Mouse (Mus musculus): ENCODE data around the gene Arhgef16.
A peak's percentile ranks its signal among the peaks of the same experiment; 100 is the strongest.

The Arhgef16 gene

DNA sequence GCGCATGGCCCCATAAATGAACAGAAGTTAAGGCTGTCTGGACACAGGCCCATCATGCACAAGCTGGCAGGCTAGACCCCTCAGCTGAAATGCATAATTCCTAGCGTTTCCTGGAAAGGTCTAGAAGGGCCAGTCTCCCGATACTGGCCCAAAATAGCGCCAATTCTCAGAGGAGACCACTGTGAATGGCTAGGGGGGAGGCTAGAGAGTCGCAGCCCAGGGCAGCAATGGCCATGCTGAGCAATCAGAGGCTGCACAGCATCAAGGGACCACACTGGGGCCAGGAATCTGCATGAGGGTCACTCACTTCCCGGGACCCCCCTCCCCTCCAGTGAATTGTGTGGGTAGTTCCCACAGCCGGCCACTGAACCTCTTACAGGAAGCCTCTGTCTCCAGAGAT lies 17.8 kb downstream of the Arhgef16 start:
- DNase-seq, result peak; percentile 94

DNA sequence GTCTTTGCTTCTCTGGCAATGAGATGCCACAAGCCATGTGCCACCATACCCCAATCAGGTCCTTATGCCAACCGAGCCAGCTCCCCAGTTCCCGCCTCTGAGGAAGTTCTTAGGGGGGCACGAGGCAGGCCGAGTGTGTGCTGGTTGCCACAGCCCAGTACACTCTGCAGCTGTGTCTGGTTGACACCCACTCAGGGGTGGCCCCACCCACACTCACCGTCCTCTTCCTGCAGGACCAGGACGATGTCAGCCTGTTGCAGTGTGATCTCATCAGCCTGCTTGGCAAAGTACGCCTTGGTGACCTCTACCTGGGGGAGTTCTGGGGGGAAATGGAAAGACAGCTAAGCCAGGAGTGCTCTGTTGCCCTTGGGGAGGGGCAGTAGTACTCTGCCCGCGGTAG lies 22.0 kb downstream of the Arhgef16 start:
- no peak for DNase-seq

- DNase-seq, result peak; percentile 92
These were observed 28.5 kb downstream of the Arhgef16 start for GRCm38 (mm10) chr4:154273000-154273399.

- DNase-seq, result no peak
These were observed 32.0 kb downstream of the Arhgef16 start for GRCm38 (mm10) chr4:154269520-154269919.

DNA sequence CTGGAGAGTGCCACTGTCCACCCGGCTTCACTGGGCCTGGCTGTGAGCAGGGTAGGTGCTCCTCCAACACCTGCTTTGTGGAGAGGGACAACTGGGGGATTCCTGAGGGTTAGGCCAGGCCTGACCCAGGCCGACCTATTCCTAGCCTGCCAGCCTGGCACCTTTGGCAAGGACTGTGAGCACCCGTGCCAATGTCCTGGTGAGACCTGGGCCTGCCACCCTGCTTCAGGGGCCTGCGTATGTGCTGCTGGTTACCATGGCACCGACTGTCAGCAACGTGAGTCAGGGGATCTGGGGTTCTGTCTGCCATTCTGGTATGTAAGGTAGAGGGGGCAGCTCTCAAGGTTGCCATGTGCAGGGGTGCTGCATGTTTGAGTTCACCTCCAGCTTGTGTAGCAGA lies 34.0 kb downstream of the Arhgef16 start:
- DNase-seq, result no peak

DNA sequence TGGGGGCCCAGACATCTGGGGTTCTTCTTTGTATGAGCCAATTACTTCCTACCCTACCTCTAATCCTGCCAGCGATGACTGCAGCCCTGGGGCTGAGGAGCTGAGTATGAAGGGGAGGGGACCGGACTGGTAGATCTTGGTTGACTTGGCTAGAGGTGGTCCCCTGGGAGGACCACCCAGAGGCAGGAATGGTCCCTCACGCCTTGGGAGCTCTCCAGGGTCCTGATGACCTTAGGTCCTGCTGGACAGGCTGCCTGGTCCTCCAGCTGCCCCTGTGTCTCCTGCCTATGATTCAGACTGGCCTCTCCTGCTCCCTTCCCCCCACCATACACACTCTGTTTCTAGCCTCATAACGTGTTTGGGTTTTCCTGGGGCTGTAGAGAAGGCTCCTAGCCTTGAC lies 39.4 kb downstream of the Arhgef16 start:
- no peak for DNase-seq

GRCm38 (mm10) chr4:154260755-154261154 lies 40.7 kb downstream of the Arhgef16 start:
- no peak for DNase-seq

- no peak for DNase-seq
These were observed 48.8 kb downstream of the Arhgef16 start for GRCm38 (mm10) chr4:154252537-154253255.

DNA sequence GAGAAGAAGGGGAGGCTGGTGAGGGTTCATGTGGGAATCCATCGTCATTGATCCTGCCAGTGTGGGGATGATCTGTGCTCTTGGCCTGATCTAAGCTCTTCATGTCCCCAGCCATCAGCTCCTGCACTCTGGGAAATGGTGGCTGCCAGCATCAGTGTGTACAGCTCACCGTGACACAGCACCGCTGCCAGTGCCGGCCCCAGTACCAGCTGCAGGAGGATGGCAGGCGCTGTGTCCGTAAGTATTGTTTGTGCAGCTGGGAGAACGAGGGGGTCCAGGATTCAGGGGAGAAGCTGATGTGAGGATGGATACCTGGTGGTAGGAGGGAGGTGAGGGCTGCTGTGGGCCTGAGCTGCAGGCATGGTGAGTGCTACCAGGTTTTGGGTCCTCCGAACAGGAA lies 52.2 kb downstream of the Arhgef16 start:
- no peak for DNase-seq

GRCm38 (mm10) chr4:154248092-154248805 lies 53.2 kb downstream of the Arhgef16 start:
- no peak for DNase-seq

DNA sequence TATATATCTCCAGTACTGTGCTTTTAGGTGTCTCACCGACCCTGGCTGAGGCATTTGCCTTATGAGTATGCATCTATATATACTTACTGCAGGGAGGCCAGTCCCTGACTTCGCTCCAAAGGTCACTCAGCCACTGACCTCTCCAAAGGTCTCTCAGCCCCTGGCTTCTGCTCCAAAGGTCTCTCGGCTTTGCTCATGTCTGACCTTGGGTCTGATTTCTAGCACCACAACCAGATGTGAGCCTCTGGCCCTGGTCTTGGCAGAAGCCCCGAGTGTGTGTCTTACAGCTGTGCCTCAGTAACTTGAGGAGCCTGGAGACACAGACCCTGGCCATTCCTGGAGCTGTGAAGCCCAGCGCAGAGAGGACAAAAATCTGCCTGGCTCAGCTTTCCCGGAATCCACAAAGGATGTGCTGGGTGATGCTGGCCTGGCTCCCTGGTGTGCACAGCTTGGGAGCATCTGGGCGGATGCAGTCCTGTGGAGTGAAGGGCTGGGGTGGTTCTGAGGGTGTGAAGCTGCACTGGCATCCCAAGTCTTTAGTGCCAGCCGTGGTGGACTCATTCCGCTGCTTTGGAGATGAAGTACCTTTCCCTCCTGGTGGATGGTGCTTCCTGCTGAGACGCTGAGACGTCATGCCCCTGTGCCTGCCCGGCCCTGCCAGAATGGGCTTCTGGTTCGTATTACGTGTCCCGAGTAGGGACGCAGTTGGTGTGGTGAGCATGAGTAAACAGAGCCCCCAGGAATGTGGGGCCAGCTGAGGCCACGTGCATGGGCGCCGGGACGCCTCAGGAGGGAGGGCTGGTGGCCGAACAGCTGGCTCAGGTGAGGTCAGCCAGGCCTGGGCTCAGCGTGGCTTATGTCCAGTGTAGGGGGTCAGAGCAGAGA lies 54.0 kb downstream of the Arhgef16 start:
- peak; percentile 94 for DNase-seq

DNA sequence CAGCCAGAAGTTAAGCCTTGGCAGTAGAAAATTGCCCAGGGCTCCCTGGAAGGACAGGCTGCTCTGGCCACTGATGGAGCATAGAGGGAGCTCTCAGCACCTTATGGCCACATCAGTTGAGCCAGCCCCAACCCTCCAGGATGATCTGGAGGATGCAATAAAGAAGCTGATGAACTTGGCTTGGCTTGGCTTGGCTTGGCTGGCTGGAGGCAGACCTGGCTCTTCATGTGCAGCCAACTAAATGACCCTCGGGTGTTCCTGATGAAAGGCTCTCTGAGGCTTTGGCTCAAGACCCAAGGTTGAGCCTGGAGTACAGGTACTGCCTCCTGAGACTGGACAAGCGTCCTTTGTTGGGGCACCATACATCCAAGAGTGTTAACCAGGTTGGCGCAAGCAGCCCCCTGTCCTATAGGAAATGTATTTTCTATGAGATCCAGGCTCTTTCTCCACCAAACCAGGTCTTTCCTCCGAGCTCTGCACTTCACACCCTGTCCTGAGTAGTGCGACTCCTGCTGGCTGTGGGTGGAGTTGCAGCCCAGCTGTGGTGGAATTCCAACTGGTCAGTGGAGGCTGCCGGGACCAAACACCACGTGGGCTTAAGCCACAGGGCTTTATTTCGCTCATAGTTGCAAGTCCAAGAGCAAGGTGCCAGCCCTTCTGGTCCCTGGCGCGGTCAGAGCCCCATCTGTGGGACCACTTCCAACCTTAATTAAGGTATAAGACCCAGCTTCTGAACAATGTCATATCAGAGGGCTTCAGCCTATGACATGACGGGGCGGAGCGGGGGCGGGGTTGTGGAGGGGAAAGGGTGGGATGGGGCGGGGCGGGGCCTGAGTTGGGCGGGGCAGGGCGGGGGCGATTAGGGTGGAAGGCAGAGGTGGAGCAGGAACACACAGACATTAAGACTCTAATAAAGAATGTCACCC lies 55.1 kb downstream of the Arhgef16 start:
- peak; percentile 98 for DNase-seq

GRCm38 (mm10) chr4:154245342-154245741 lies 56.1 kb downstream of the Arhgef16 start:
- peak; percentile 93 for DNase-seq

GRCm38 (mm10) chr4:154240608-154241007 lies 60.9 kb downstream of the Arhgef16 start:
- DNase-seq, result no peak

- DNase-seq, result peak; percentile 94
These were observed 62.3 kb downstream of the Arhgef16 start for GRCm38 (mm10) chr4:154239199-154239598.

DNA sequence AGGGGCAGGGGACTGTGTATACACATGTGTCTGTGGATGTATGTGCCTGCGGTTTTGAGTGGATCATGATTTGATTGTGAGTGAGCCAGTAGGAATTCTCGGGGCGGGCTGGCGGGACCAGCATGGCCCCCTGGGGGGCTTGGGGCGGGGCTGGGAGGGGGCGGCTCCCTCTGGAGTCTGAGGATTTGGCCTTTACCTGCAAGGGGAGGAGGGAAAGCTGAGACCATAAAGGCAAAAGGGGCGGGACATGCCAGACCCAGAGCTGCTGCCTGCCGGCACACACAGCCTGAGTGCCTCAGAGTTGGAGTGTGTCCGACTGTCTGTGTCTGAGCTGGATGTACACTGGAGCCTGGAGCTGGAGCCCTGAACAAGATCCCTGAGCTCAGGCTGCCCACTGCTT lies 64.2 kb downstream of the Arhgef16 start:
- DNase-seq, result no peak

DNA sequence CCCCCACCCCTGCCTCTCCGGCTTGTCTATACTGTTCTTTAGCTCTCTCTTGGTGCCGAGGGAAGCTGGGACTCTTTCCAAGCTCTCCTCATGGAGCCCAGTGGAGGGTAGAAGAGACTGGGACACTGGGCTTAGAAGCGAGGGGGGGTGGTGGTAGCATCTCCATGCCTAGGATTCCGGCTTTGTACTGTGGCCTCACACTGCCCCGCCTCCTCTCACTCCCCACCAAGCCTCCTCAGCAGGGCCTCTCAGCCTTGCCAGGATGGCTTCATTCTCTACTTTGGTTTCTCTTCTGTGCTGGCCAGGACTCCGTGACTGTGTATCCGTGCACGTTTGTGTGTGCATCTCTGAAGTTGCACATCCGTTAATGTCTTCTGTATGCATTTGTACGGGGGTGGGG lies 64.6 kb downstream of the Arhgef16 start:
- DNase-seq, result no peak

- DNase-seq, result no peak
These were observed 65.5 kb downstream of the Arhgef16 start for GRCm38 (mm10) chr4:154236001-154236400.

GRCm38 (mm10) chr4:154232295-154232694 lies 69.2 kb downstream of the Arhgef16 start:
- peak; percentile 99 for DNase-seq

- no peak for DNase-seq
These were observed 70.1 kb downstream of the Arhgef16 start for GRCm38 (mm10) chr4:154231380-154231779.

DNA sequence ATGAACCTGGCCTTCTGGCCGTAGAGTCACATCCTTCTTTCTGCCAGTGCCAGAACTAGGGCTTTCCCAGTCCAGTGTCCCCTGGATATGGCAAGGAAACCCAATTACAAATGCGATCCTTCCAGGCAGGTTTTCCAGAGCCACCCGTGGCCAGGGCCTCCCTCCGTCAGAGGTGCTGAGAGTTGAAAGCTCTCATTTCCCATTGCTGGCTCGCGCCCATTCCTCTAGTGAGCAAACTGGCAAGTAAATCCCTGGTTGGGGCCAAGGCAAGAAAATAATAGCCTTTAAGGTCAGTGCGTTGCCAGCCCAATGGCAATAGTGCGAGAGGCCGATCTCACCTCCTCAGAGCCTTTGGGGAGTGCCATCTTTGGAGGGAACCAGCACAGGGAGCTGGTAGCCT lies 71.9 kb downstream of the Arhgef16 start:
- DNase-seq, result no peak

Data from heart, adult 11 months (tissue).